Mouse (Mus musculus): ENCODE results near the gene Zfp46. TPM values are rescaled to one million over a fixed set of nuclear protein-coding genes. Genes with fewer than 3 reads are reported as not detected.

The Zfp46 gene
- polyA plus RNA-seq, 1 experiment from 2014 or later, result 13.0 TPM

- POLR2A ChIA-PET, result no interaction called here
- in situ Hi-C loops (cut with MboI; ENCODE audit: low pct_unique_long_range_greater_than_20kb), result loop anchor here (5.0 kb wide), 1 partner anchor 59 kb away; no protein-coding TSS in a partner anchor
- CTCF ChIA-PET, result interaction anchor here (0.7 kb wide), 1 partner anchor 61 kb away, joined by 3 read pairs; no protein-coding TSS in a partner anchor
- ATAC-seq (no peak), DNase-seq (ENCODE audit: low read depth, low spot score) (no peak)
- no peaks in the 10 kb centered on the region for H3K27me3 ChIP-seq
- no peak for TF ChIP-seq CTCF (IDR thresholded peaks at IDR 0.05)
These were observed 20.9 kb upstream of the Zfp46 start for GRCm38 (mm10) chr4:136263555-136263954.

- DNase-seq (ENCODE audit: low read depth, low spot score) (no peak), ATAC-seq (no peak)
- POLR2A ChIA-PET, result no interaction called here
- in situ Hi-C loops (cut with MboI; ENCODE audit: low pct_unique_long_range_greater_than_20kb), result no loop called here
- CTCF ChIA-PET, result interaction anchor here (0.8 kb wide), 1 partner anchor 57 kb away, joined by 3 read pairs; no protein-coding TSS in a partner anchor
- no peaks in the 10 kb centered on the region for H3K27me3 ChIP-seq
- no peak for TF ChIP-seq CTCF (IDR thresholded peaks at IDR 0.05)
These were observed 17.7 kb upstream of the Zfp46 start for GRCm38 (mm10) chr4:136266716-136267343.

GRCm38 (mm10) chr4:136268912-136269311 is 15.6 kb upstream of the Zfp46 start:
- ATAC-seq (no peak), DNase-seq (ENCODE audit: low read depth, low spot score) (no peak)
- ChIA-PET POLR2A (no interaction called here), CTCF (no interaction called here)
- H3K27me3 ChIP-seq, result no peaks in the 10 kb centered on the region
- in situ Hi-C loops (cut with MboI; ENCODE audit: low pct_unique_long_range_greater_than_20kb), result no loop called here
- TF ChIP-seq CTCF (IDR thresholded peaks at IDR 0.05), result no peak

GRCm38 (mm10) chr4:136270648-136271047 is 13.8 kb upstream of the Zfp46 start:
- no peaks in the 10 kb centered on the region for H3K27me3 ChIP-seq
- POLR2A ChIA-PET, result no interaction called here
- in situ Hi-C loops (cut with MboI; ENCODE audit: low pct_unique_long_range_greater_than_20kb), result no loop called here
- CTCF ChIA-PET, result interaction anchor here (0.6 to 1.5 kb wide), 2 partner anchors 36 to 54 kb away, joined by 3 to 6 read pairs; no protein-coding TSS in a partner anchor
- TF ChIP-seq CTCF (IDR thresholded peaks at IDR 0.05), result no peak
- DNase-seq (ENCODE audit: low read depth, low spot score) (no peak), ATAC-seq (no peak)

GRCm38 (mm10) chr4:136281097-136281496 is 3.4 kb upstream of the Zfp46 start:
- ChIA-PET CTCF (no interaction called here), POLR2A (no interaction called here)
- ATAC-seq, result no peak
- no peak for DNase-seq (ENCODE audit: low read depth, low spot score)
- no peaks in the 10 kb centered on the region for H3K27me3 ChIP-seq
- in situ Hi-C loops (cut with MboI; ENCODE audit: low pct_unique_long_range_greater_than_20kb), result no loop called here
- no peak for TF ChIP-seq CTCF (IDR thresholded peaks at IDR 0.05)

- no peak for TF ChIP-seq CTCF (IDR thresholded peaks at IDR 0.05)
- H3K27me3 ChIP-seq, result no peaks in the 10 kb centered on the region
- ATAC-seq, result no peak
- ChIA-PET CTCF (no interaction called here), POLR2A (interaction anchor here (0.7 kb wide), 1 partner anchor 684 kb away, joined by 3 read pairs; no protein-coding TSS in a partner anchor)
- in situ Hi-C loops (cut with MboI; ENCODE audit: low pct_unique_long_range_greater_than_20kb), result no loop called here
- DNase-seq (ENCODE audit: low read depth, low spot score), result no peak
These were observed 2.9 kb upstream of the Zfp46 start for GRCm38 (mm10) chr4:136281611-136282010.

GRCm38 (mm10) chr4:136282621-136283480 is 1.6 kb upstream of the Zfp46 start:
- POLR2A ChIA-PET, result no interaction called here

GRCm38 (mm10) chr4:136283783-136284182 is 700 bp upstream of the Zfp46 start:
- CTCF ChIA-PET, result no interaction called here
- POLR2A ChIA-PET, result no interaction called here
- TF ChIP-seq CTCF (IDR thresholded peaks at IDR 0.05), result no peak
- in situ Hi-C loops (cut with MboI; ENCODE audit: low pct_unique_long_range_greater_than_20kb), result no loop called here
- ATAC-seq (no peak), DNase-seq (ENCODE audit: low read depth, low spot score) (no peak)
- H3K27me3 ChIP-seq, result no peaks in the 10 kb centered on the region

More at GRCm38 (mm10) chr4:136282621-136283480, 1.6 kb upstream of the Zfp46 start:
- H3K27me3 ChIP-seq, result no peaks in the 10 kb centered on the region
- CTCF ChIA-PET, result no interaction called here
- TF ChIP-seq CTCF (IDR thresholded peaks at IDR 0.05), result no peak
- DNase-seq (ENCODE audit: low read depth, low spot score) (no peak), ATAC-seq (no peak)
- in situ Hi-C loops (cut with MboI; ENCODE audit: low pct_unique_long_range_greater_than_20kb), result no loop called here

- H3K27me3 ChIP-seq, result no peaks in the 10 kb centered on the region
- ChIA-PET CTCF (interaction anchor here (2.0 kb wide), 1 partner anchor 40 kb away, joined by 11 read pairs; no protein-coding TSS in a partner anchor), POLR2A (no interaction called here)
- ATAC-seq (no peak), DNase-seq (ENCODE audit: low read depth, low spot score) (no peak)
- in situ Hi-C loops (cut with MboI; ENCODE audit: low pct_unique_long_range_greater_than_20kb), result no loop called here
- no peak for TF ChIP-seq CTCF (IDR thresholded peaks at IDR 0.05)
These were observed 408 bp downstream of the Zfp46 start for GRCm38 (mm10) chr4:136284891-136285290.

GRCm38 (mm10) chr4:136285348-136285810 is 896 bp downstream of the Zfp46 start:
- H3K27me3 ChIP-seq, result no peaks in the 10 kb centered on the region
- ATAC-seq (peak; percentile 84), DNase-seq (ENCODE audit: low read depth, low spot score) (peak; percentile 59)
- CTCF ChIA-PET, result interaction anchor here (1.3 to 2.0 kb wide), 2 partner anchors 25 to 39 kb away, joined by 4 to 11 read pairs; no protein-coding TSS in a partner anchor
- in situ Hi-C loops (cut with MboI; ENCODE audit: low pct_unique_long_range_greater_than_20kb), result no loop called here
- POLR2A ChIA-PET, result interaction anchor here (1.5 kb wide), 1 partner anchor 92 kb away, joined by 3 read pairs; no protein-coding TSS in a partner anchor
- no peak for TF ChIP-seq CTCF (IDR thresholded peaks at IDR 0.05)

Data from Patski (cell line).